In the genomic region with DNA sequence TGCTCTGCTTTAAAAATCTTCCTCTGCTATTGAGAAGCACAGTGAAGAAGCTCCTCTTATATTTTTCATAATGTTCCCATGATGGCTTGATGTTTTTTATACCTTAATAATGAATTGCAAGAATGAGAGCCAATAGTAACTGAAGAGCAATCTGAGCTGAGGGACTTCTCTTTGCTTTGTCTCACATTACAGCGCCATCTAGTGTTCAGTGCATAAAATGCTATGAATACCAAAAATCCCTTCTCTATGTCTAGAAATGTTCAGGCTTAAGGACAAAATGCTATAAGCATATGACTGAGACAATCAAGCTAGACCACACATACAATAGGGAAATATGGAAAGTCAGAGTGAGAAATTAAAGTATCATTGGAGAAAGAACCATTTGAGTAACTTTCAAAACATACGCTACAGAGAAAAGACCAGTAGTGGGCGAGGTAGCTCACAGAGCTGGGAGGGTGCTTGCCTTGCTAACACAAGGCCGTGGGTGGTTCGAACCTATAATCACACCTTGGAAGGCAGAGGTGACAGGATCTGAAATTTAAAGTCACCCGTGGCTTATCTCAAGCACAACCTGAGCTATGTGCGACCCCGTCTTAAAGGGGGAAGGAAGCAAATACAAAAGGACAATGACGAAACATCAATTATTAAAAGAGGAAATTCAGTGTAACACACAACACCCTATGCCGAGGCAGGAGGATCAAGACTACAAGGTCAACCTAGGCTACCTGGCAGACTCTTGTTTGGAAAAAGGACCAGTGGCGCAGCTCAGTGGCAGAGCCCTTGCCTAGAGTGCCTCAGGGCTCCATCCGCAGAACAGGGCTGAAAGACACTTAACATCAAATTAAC, we compare ENCODE assay signal across 9 mouse cellular contexts. TPM values are rescaled to one million over a fixed set of nuclear protein-coding genes. Genes with fewer than 3 reads are reported as not detected.
DNase-seq lines count a peak whose midpoint lies in the region; TF ChIP-seq lines count a peak whose summit lies in the region.
"Had no signal": no experiment of that assay in that cellular context is flagged by ENCODE, and none has a peak within 500 bp of the region (broad histone marks: within the 10 kb centered on the region; RNA-seq: fewer than 3 reads in every experiment).

No protein-coding gene starts in this region.

- H3K27ac ChIP-seq in cortical plate, adult 2 months (ENCODE audit: insufficient read depth, low read length) = no peak overlapping the region
- H3K27ac ChIP-seq: limb, embryonic 15.5 days had no signal

- 0 out of 2 replicates have a peak, but pooled peaks have one; percentile 19 for TF ChIP-seq CTCF in cortical plate, adult 2 months (IDR thresholded peaks at IDR 0.05; ENCODE audit: extremely low read depth, insufficient read depth, low read length)

- H3K4me1 ChIP-seq in cortical plate, adult 2 months (ENCODE audit: control insufficient read depth, insufficient read depth, low read length) = no peaks in the 10 kb centered on the region
- H3K4me1 ChIP-seq: limb, embryonic 15.5 days had no signal

- no peak for TF ChIP-seq POLR2A in cortical plate, adult 2 months (IDR thresholded peaks at IDR 0.05; ENCODE audit: extremely low read depth, insufficient read depth, low read length)

- H3K4me3 ChIP-seq in cortical plate, adult 2 months (ENCODE audit: insufficient read depth, low read length) = no peak overlapping the region
- H3K4me3 ChIP-seq: limb, embryonic 15.5 days had no signal

- peak; percentile 12 for DNase-seq in gastrocnemius, adult 18-20 months (ENCODE audit: low spot score)
- DNase-seq in gastrocnemius, postnatal 4 days (ENCODE audit: low spot score in 2 of 2) = no peak
- DNase-seq in ovary, postnatal 14 days (ENCODE audit: low spot score) = peak; percentile 7
- no peak for DNase-seq in ovary, adult 18-20 months (ENCODE audit: low spot score)
- peak; percentile 57 for DNase-seq in lung, postnatal 25 days (ENCODE audit: low spot score)
- no peak for DNase-seq in left cerebral cortex, adult 8-10 months (ENCODE audit: low spot score in 2 of 2)
- no peak for DNase-seq in thymus, postnatal 36 days

RNA-seq across cellular contexts. Expression of gene Stx19, which starts 11.9 kb away (rescaled TPM):
- total RNA-seq in gastrocnemius, adult 18-20 months (2021) = not detected
- total RNA-seq in gastrocnemius, postnatal 4 days (2021) = not detected
- not detected in 2 replicates for polyA plus RNA-seq in cortical plate, adult 2 months (2012; rRNA removed)
- not detected for total RNA-seq in left cerebral cortex, adult 8-10 months (2022)

RNA-seq across cellular contexts. Expression of gene Arl13b, which starts 20.5 kb away (rescaled TPM):
- 1 to 10 TPM; 3.1 to 4.3 TPM for total RNA-seq in gastrocnemius, adult 18-20 months (2021)
- 10 to 100 TPM; 13.1 to 14.1 TPM for total RNA-seq in gastrocnemius, postnatal 4 days (2021)
- polyA plus RNA-seq in cortical plate, adult 2 months (2012; rRNA removed) = 11.4 and 13.4 TPM in 2 replicates
- total RNA-seq in left cerebral cortex, adult 8-10 months (2022) = 10 to 100 TPM in 3 of 4 experiments, 1 to 10 TPM in 1; 9.3 to 12.4 (median 11.1) TPM

RNA-seq across cellular contexts. Expression of gene Pros1, which starts 27.7 kb away (rescaled TPM):
- 1 to 10 TPM; 4.9 to 7.2 TPM for total RNA-seq in gastrocnemius, adult 18-20 months (2021)
- total RNA-seq in gastrocnemius, postnatal 4 days (2021) = 10 to 100 TPM; 29.9 to 35.4 TPM
- 9.4 and 9.6 TPM in 2 replicates for polyA plus RNA-seq in cortical plate, adult 2 months (2012; rRNA removed)
- total RNA-seq in left cerebral cortex, adult 8-10 months (2022) = 10 to 100 TPM; 10.3 to 17.0 (median 13.4) TPM

RNA-seq across cellular contexts. Expression of gene Nsun3, which starts 39.8 kb away (rescaled TPM):
- 1 to 10 TPM; 4.5 to 5.6 TPM for total RNA-seq in gastrocnemius, adult 18-20 months (2021)
- 10 to 100 TPM in 1 of 2 experiments, 1 to 10 TPM in 1; 9.1 to 12.4 TPM for total RNA-seq in gastrocnemius, postnatal 4 days (2021)
- polyA plus RNA-seq in cortical plate, adult 2 months (2012; rRNA removed) = 9.2 and 10.1 TPM in 2 replicates
- total RNA-seq in left cerebral cortex, adult 8-10 months (2022) = 10 to 100 TPM in 3 of 4 experiments, 1 to 10 TPM in 1; 9.6 to 13.7 (median 12.3) TPM

Comparison
In these comparisons a context has a peak if more than half of its experiments do, and no peak if none do; other contexts are left out.
1. DNase-seq: peak in gastrocnemius, adult 18-20 months (single experiment), ovary, postnatal 14 days (single experiment) and lung, postnatal 25 days (single experiment); none in gastrocnemius, postnatal 4 days (0 of 2), ovary, adult 18-20 months (single experiment), left cerebral cortex, adult 8-10 months (0 of 2) and thymus, postnatal 36 days (0 of 2).